Mouse (Mus musculus) heart, adult 2 months (tissue): ENCODE data around the gene Bcl2l2.

Source experiments
- CTCF ChIP-seq: fragments of 200-600 bp; IDR thresholded peaks from 2 replicates; pipeline ENCODE4 v1.8.1; 2022; ENCODE audit warnings: antibody characterized with exemption, mild to moderate bottlenecking, moderate library complexity
- EP300 ChIP-seq: fragments of 200-500 bp; IDR thresholded peaks from 2 replicates; pipeline ENCODE4 v1.6.1; 2011; ENCODE audit warnings: low read depth, low read length, control low read depth; ENCODE audit not compliant: insufficient read depth

- no peak for TF ChIP-seq EP300
- TF ChIP-seq CTCF = no peak
Observed at GRCm38 (mm10) chr14:54897445-54897844, 14.3 kb downstream of the Bcl2l2 start.
